Mouse (Mus musculus): Measurements from ENCODE around the gene Phlpp1. TPM values are rescaled to one million over a fixed set of nuclear protein-coding genes. Genes with fewer than 3 reads are reported as not detected.

The Phlpp1 gene
- polyA plus RNA-seq, 1 experiment: 49.8 TPM

DNA sequence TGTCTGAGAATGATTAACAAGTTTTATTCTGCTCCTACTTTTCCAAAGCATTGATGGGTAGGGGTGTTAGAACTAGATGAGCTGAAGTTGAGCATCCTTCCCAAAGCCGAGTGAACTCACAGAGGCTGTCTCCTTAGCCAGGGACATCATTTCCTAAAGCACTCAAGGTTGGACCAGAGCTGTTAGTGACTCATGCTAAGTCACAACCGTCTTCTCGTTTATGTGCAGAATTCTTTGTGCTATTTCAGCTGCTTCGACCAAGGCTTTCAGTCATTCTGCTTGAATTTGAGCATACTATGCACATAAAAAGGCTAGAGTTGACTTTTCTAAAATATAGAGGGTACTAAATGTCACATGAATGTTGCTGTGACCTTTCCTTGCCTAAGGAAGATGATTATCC, 142.9 kb downstream of the Phlpp1 start:
- TF ChIP-seq CTCF (IDR thresholded peaks at IDR 0.05; ENCODE audit: extremely low read depth, insufficient read depth, low read length) (no peak), POLR2A (IDR thresholded peaks at IDR 0.05; ENCODE audit: extremely low read depth, insufficient read depth, low read length) (no peak)
- Histone ChIP-seq H3K4me1 (ENCODE audit: control insufficient read depth, insufficient read depth, low read length) (peaks cover 15% of the 10 kb centered on the region), H3K27ac (ENCODE audit: insufficient read depth, low read length) (no peak overlapping the region; the same call in 1 of the 2 replicates)

DNA sequence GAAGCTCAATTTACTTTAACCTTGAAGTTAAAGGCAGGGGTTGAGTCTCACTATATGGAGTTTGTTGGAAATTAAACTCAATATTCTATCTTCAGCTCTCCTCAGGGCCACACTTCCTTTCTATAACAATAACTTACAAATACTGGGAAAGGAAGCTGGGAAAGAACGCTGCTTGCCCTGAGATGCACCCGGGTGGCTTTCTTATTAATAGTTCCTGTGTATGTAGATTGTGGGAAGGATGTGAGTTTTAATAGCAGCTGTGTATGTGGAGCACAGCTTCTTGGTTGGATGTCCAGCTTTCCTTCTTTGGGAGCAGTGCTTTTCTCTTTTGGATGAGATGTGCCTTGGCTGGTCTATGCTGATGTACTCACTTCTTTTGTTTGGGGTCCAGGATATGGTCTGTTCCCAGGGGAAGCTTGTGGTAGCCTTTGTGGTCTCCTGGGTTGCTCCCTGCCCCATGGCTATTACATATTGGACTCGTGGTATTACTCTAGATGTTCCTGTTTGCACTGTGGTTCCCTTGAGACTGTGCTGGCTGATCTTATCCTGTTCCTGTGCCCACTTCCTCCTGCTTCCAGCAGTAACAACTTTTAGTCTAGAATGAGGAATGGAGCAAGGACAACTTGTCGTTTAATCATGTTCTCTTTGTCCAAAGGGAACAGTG, 145.2 kb downstream of the Phlpp1 start:
- Histone ChIP-seq H3K4me1 (ENCODE audit: control insufficient read depth, insufficient read depth, low read length) (peaks cover 13% of the 10 kb centered on the region), H3K27ac (ENCODE audit: insufficient read depth, low read length) (no peak overlapping the region), H3K4me3 (ENCODE audit: insufficient read depth, low read length) (no peak overlapping the region)
- TF ChIP-seq CTCF (IDR thresholded peaks at IDR 0.05; ENCODE audit: extremely low read depth, insufficient read depth, low read length): no peak
- no peak for TF ChIP-seq POLR2A (IDR thresholded peaks at IDR 0.05; ENCODE audit: extremely low read depth, insufficient read depth, low read length)

More for the DNA sequence above, 142.9 kb downstream of the Phlpp1 start:
- no peak overlapping the region for H3K4me3 ChIP-seq (ENCODE audit: insufficient read depth, low read length)

DNA sequence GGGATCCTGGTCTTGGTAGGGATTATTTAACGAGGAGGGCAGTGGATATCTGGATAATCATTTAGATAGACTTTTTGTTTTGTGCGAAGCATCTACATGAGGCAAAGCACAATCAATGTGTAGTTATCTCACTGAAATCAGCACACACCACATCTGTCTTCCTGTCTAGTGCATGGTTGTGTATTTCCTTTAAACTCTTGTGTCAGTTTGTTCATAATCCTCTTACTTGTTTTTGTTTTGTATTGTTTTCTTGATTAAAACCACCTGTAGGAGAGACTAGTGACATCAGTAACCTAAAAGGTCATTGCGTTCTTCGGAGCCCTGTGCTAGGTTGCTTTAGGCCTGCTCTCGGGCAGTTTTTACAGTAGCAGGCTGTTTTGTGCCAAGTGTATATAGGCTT, 146.8 kb downstream of the Phlpp1 start:
- no peak overlapping the region for H3K4me3 ChIP-seq (ENCODE audit: insufficient read depth, low read length)
- TF ChIP-seq POLR2A (IDR thresholded peaks at IDR 0.05; ENCODE audit: extremely low read depth, insufficient read depth, low read length) (no peak), CTCF (IDR thresholded peaks at IDR 0.05; ENCODE audit: extremely low read depth, insufficient read depth, low read length) (no peak)
- H3K4me1 ChIP-seq (ENCODE audit: control insufficient read depth, insufficient read depth, low read length): peaks cover 13% of the 10 kb centered on the region
- no peak overlapping the region for H3K27ac ChIP-seq (ENCODE audit: insufficient read depth, low read length)

DNA sequence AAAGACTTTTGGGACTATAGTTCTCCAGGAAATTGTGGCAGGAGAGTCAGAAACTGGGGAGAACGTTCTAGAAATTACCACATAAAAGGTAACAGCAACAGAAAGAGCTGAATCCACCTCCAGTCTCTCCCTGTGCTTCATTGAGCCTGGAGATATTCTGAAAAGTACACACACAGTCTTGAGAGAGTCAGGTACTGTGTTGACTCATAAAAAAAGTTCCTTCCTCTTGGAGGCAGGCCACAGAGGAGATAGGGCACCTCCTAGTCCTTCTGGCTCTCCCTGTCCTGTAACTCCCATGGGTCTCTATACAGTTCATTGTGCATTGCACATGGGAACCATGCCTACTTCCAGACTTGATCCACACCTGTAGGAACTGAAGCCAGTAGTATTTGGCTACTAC, 149.0 kb downstream of the Phlpp1 start:
- H3K4me1 ChIP-seq (ENCODE audit: control insufficient read depth, insufficient read depth, low read length): peaks cover 12% of the 10 kb centered on the region
- TF ChIP-seq CTCF (IDR thresholded peaks at IDR 0.05; ENCODE audit: extremely low read depth, insufficient read depth, low read length) (no peak), POLR2A (IDR thresholded peaks at IDR 0.05; ENCODE audit: extremely low read depth, insufficient read depth, low read length) (no peak)
- no peak overlapping the region for H3K27ac ChIP-seq (ENCODE audit: insufficient read depth, low read length)

DNA sequence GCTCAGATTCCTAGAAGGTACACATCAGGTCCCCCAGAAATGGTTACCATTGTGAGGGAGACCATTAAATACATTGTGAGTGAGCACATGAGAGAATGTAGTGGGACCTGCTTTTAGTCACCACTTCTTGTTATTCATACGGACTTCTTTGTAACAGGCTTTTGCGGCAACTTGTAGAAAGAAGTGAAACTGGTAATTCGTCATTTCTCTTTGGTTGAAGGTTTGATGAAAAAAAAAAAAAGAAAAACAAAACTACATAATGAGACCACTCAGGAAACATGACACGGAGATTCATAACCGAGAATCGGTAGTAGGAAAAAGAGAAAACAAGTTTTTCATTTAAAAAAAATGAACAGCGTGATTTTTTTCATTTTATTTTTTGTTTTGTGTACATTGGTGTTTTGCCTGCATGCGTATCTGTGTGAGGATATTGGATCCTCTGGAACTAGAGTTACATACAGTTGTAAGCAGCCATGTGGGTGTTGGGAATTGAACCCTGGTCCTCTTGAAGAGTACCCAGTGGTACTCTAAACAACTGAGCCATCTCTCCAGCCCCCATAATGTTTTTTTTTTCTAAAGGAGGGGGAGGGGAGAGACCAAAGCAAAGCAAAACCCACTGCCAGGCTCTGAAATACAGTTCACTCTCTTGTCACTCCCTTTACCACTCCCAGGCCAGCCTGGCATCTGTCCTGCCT, 150.0 kb downstream of the Phlpp1 start:
- peaks cover 9% of the 10 kb centered on the region for H3K4me1 ChIP-seq (ENCODE audit: control insufficient read depth, insufficient read depth, low read length)
- no peak overlapping the region for H3K4me3 ChIP-seq (ENCODE audit: insufficient read depth, low read length)
- TF ChIP-seq POLR2A (IDR thresholded peaks at IDR 0.05; ENCODE audit: extremely low read depth, insufficient read depth, low read length): no peak
- no peak for TF ChIP-seq CTCF (IDR thresholded peaks at IDR 0.05; ENCODE audit: extremely low read depth, insufficient read depth, low read length)
- H3K27ac ChIP-seq (ENCODE audit: insufficient read depth, low read length): no peak overlapping the region

More for the DNA sequence above, 149.0 kb downstream of the Phlpp1 start:
- no peak overlapping the region for H3K4me3 ChIP-seq (ENCODE audit: insufficient read depth, low read length)

DNA sequence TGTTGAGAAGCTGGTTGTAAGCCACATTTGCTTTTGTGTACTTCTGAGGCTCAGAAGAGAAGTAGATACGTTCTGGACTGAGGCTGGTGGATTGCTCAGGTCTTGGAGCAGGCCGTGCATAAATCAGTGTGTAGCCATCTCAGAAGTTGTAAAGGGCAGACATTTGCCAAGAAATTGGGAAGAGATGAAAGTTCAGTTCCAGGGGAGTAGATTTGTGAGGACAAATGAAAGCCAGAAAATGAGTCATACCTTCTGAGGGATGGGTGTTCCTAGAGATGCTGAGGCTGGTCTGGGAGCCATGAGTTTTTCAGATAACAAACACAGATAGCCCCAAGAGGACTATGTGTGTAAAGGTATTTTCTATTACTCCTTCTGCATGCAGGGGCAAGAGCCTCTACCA, 155.1 kb downstream of the Phlpp1 start:
- no peak for TF ChIP-seq POLR2A (IDR thresholded peaks at IDR 0.05; ENCODE audit: extremely low read depth, insufficient read depth, low read length)
- H3K4me3 ChIP-seq (ENCODE audit: insufficient read depth, low read length): no peak overlapping the region

DNA sequence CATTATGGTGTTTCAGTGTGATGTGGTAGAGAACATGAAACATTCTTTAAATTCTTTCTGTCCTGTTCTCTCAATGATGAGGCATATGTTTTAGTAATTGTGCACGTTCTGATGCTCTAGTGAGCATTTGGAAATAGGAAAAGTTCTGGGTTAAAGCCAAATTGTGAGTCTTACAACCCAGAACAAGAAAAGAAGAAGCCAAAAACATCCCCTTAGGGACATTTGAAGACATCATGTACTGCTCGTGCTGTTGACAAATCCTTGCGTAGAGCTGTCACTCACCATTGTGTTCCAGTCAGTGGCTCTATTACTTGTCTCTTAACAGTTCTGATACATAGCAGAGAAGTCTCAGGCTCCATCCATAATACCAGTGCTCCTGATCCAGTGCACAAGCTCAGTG, 170.5 kb downstream of the Phlpp1 start:
- TF ChIP-seq CTCF (IDR thresholded peaks at IDR 0.05; ENCODE audit: extremely low read depth, insufficient read depth, low read length) (no peak), POLR2A (IDR thresholded peaks at IDR 0.05; ENCODE audit: extremely low read depth, insufficient read depth, low read length) (no peak)
- H3K4me3 ChIP-seq (ENCODE audit: insufficient read depth, low read length): no peak overlapping the region
- peaks cover 2% of the 10 kb centered on the region; the same call in 1 of the 2 replicates for H3K4me1 ChIP-seq (ENCODE audit: control insufficient read depth, insufficient read depth, low read length)
- H3K27ac ChIP-seq (ENCODE audit: insufficient read depth, low read length): no peak overlapping the region

More for the DNA sequence above, 155.1 kb downstream of the Phlpp1 start:
- Histone ChIP-seq H3K27ac (ENCODE audit: insufficient read depth, low read length) (no peak overlapping the region), H3K4me1 (ENCODE audit: control insufficient read depth, insufficient read depth, low read length) (peaks cover 2% of the 10 kb centered on the region; the same call in 1 of the 2 replicates)

DNA sequence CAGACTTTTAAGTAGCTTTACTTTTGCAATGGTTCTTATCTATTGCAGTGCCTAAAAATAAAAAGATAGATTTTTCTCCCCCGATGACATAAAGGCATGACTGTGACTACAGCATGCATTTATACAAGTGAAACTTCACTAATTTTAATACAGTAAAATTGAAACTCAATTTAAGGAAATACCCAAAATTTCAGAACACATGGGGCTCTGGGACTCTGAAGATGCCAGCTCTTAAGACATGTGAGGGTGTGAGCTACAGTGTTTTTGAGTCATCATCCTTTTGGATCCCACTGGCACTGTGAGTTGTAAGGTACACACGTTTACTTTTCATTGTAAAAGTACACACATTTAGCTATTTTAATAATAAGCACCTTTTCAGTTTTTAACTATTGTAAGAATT, 173.7 kb downstream of the Phlpp1 start:
- TF ChIP-seq POLR2A (IDR thresholded peaks at IDR 0.05; ENCODE audit: extremely low read depth, insufficient read depth, low read length) (no peak), CTCF (IDR thresholded peaks at IDR 0.05; ENCODE audit: extremely low read depth, insufficient read depth, low read length) (no peak)
- peaks cover 2% of the 10 kb centered on the region; the same call in 1 of the 2 replicates for H3K4me1 ChIP-seq (ENCODE audit: control insufficient read depth, insufficient read depth, low read length)
- no peak overlapping the region for H3K4me3 ChIP-seq (ENCODE audit: insufficient read depth, low read length)
- H3K27ac ChIP-seq (ENCODE audit: insufficient read depth, low read length): no peak overlapping the region

DNA sequence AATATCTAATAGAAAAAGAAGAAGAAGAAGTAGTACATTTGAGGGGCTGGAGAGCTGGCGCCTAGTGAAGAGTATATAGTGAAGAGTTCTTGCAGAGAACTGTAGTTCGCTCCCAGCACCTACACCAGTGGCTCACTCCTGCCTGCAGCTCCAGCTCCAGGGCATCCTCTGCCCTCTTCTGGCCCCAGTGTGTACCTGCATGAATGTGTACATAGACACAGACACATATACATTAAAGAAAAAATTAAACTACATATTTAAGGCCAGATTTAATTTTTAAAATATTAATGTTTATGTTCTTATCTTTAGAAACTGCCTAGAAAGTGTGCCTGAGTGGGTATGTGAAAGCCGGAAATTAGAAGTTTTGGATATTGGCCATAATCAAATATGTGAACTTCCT, 175.2 kb downstream of the Phlpp1 start:
- Histone ChIP-seq H3K4me3 (ENCODE audit: insufficient read depth, low read length) (no peak overlapping the region), H3K27ac (ENCODE audit: insufficient read depth, low read length) (no peak overlapping the region), H3K4me1 (ENCODE audit: control insufficient read depth, insufficient read depth, low read length) (peaks cover under 1% of the 10 kb centered on the region; the same call in 1 of the 2 replicates)
- 0 out of 2 replicates have a peak, but pooled peaks have one; percentile 4 for TF ChIP-seq CTCF (IDR thresholded peaks at IDR 0.05; ENCODE audit: extremely low read depth, insufficient read depth, low read length)
- no peak for TF ChIP-seq POLR2A (IDR thresholded peaks at IDR 0.05; ENCODE audit: extremely low read depth, insufficient read depth, low read length)

DNA sequence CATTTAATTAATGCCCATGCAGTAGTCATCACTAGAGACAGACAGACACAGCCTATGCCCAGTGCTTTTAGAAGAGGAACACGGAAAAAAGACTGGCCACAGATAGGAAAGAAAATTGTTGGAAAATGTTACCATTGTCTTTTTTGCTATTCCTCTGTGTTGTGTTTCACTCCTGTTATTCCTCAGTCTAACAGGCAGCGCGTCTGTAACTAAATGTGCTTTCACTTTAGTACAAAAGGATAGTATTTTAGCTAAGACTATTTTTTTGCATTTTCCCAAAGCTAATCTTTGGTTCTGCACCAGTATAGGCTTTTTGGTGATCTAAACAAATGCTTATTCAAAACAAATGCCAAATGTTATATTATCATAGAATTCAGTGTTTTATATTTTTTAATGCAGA, 177.6 kb downstream of the Phlpp1 start:
- TF ChIP-seq POLR2A (IDR thresholded peaks at IDR 0.05; ENCODE audit: extremely low read depth, insufficient read depth, low read length) (no peak), CTCF (IDR thresholded peaks at IDR 0.05; ENCODE audit: extremely low read depth, insufficient read depth, low read length) (no peak)
- Histone ChIP-seq H3K4me1 (ENCODE audit: control insufficient read depth, insufficient read depth, low read length) (peaks cover 4% of the 10 kb centered on the region; the same call in 1 of the 2 replicates), H3K27ac (ENCODE audit: insufficient read depth, low read length) (no peak overlapping the region), H3K4me3 (ENCODE audit: insufficient read depth, low read length) (no peak overlapping the region)

Data from cortical plate, adult 2 months (tissue).